Mouse (Mus musculus) G1E (cell line): ENCODE data around the gene 1700125H20Rik.

Source experiments
- CTCF ChIP-seq: IDR thresholded peaks from 2 replicates; pipeline ENCODE4 v1.5.1; 2012; ENCODE audit warnings: low read depth, low read length, inconsistent platforms, mixed read lengths
- GATA1 ChIP-seq: IDR thresholded peaks from 2 replicates; pipeline ENCODE4 v1.6.1; 2012; ENCODE audit warnings: borderline replicate concordance, low read length, inconsistent platforms, mixed read lengths
- POLR2AphosphoS5 ChIP-seq: IDR thresholded peaks from 2 replicates; pipeline ENCODE4 v1.6.1; 2012; ENCODE audit warnings: low read depth, low read length, inconsistent platforms; ENCODE audit not compliant: insufficient replicate concordance
- TAL1 ChIP-seq: conservative IDR thresholded peaks from 2 replicates; pipeline ENCODE4 v1.6.1; 2012; ENCODE audit warnings: low read depth, low read length, inconsistent platforms, mixed read lengths

GRCm38 (mm10) chr11:85139581-85140540 lies 30.3 kb upstream of the 1700125H20Rik start, which contains the start of gene Usp32:
- TF ChIP-seq CTCF: no peak
- no peak for TF ChIP-seq GATA1
- TF ChIP-seq TAL1: no peak
- TF ChIP-seq POLR2AphosphoS5: no peak
